Mouse (Mus musculus) adipose tissue, adult 10 weeks (tissue): ENCODE measurements around the gene Gstt3. TPM values are rescaled to one million over a fixed set of nuclear protein-coding genes. Genes with fewer than 3 reads are reported as not detected.

Experiments used
- polyA plus RNA-seq: library from polyadenylated mRNA; stranded (reverse); fragments of 350-450 nt; fragmentation: Illumina TruSeq; extraction: RNeasy Lipid Tissue Mini Kit (QIAGEN cat#74804); gene quantifications from one replicate; pipeline ENCODE4 v1.2.3, GENCODE M21; 2014; ENCODE audit warnings: low read depth, low replicate concordance

The Gstt3 gene
- polyA plus RNA-seq = 112 TPM

DNA sequence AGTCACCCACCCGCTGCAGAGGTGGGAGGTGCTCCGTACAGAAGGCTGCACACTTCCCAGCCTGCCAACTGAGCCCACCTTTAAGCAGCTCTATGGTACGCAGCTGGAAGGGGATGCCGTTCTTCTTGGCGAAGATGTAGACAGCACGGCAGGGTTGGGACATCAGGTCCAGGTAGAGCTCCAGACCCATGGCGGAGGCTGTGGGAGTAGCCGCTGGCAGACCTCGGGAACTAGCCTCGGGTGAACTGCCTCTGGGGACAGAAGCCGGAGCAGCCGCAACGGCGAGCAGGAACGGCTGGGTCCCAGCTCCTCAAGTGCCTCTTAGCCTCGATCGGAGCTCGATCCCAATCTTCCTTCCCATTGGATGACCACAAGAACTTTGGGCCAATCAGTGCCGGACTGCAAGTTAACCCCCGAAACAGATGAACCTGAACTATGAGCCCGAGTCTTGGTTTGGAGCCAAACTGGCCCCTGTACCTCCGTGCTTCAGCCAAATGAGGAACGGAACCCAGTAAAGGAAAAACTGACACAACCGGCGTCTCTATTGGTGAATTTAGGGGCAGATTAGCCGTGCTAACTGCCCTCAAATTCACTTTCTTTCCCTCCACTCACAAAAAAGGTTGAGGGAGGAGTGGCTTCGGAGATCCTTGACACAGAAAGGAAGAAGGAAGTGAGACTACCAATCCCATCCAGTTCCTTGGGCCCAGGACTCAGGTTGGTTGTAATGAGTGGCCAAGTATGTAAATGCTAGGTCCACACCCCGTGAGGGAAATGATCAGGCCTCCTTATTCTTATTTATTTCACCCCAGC, at the start of gene Gstt3, which contains the start of gene Gm20441:
Gstt3 (minus strand) TSS at position 646 of the 810 bp plus-strand sequence.
Gm20441 (minus strand) TSS at position 186 of the 810 bp plus-strand sequence.

DNA sequence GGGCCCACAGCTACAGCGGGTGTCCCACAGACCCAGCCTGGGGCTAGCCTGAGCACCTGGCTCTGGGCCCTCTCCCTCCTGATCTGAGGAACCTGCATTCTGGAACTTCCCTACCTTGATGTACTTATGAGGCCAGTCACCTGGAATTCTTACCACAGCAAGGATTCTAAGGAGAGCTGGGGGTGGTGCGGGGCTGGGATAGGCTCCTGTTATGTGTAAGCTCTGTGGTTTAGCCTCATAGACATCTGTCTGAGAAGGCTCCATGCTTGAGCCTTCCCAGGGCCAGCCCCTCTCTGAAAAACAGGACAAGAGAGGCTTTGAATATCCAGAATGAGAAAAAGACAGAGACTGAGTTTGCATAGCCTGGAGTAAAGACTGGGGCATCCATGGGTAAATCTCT, 41.2 kb upstream of the Gstt3 start, which contains the start of gene Gstt4:
Gstt4 (minus strand) TSS at position 101 of the 400 bp plus-strand sequence.

DNA sequence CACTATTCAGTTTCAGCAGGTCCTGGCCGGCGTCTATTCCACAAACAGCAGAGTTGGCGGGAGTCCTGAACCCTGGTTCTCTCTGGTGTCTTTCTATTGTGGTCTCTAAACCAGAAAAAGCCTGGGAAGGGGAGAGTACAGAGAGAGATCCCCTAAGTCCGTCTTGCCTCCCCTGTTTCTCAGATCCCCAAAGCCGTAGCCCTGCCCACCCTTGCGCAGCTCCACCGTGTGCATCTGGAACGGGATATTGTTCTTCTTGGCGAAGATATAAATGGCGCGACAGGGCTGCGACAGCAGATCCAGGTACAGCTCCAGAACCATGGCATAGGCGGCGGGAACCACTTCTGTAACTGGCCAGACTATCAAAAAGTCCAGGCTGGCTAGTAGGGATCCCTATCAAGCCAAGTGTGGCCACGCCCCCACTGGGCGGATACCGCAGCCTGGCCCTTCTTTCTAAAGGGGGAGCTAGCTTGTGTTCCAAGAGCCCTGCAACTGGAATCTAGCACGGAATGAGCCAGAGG, 17.0 kb upstream of the Gstt3 start, which contains the start of gene Gstt1:
Gstt1 (minus strand) TSS at position 409 of the 521 bp plus-strand sequence.

DNA sequence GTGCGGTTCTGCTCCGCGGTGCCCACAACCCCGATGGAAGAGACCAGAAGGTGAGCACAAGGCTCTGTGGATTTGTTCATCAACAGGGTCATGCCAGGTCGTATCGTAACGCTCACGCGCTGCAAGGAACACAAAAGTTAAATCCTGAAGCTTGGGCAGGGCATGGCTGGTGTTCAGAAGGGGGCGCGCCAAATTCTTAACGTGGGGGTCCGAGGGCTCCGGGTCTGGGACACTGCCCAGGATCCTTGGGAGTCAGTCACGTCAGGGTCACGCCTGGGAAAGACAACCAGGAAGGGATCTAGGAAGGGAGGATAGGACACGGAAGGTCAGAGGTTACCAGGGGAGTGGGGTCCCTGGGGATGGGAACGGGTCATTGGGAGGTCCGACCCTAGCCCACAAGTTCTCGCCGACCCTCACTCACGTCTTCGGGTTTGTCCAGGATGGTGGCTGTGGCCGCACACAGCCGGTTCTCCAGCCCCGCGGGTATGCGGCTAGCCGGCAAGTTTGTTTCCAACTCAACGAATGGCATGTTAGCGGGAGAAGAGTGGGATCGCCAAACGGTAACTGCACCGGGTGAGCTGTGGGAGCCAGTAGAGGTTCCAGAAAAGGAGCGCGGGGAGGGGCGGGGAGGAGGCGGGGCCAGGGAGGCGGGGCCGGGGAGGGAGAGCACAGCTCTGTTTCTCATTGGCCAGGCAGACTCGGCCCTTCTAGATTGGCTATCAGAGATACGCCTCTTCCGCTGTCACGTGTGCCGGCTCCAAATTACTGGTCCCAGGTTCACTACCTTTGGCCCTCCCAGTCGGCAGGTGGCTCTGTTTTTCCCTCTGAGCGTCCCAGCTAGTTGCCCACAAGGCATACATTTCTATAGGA, 8.2 kb downstream of the Gstt3 start, which contains the start of gene Ddt:
Ddt (minus strand) TSS at position 620 of the 870 bp plus-strand sequence.

DNA sequence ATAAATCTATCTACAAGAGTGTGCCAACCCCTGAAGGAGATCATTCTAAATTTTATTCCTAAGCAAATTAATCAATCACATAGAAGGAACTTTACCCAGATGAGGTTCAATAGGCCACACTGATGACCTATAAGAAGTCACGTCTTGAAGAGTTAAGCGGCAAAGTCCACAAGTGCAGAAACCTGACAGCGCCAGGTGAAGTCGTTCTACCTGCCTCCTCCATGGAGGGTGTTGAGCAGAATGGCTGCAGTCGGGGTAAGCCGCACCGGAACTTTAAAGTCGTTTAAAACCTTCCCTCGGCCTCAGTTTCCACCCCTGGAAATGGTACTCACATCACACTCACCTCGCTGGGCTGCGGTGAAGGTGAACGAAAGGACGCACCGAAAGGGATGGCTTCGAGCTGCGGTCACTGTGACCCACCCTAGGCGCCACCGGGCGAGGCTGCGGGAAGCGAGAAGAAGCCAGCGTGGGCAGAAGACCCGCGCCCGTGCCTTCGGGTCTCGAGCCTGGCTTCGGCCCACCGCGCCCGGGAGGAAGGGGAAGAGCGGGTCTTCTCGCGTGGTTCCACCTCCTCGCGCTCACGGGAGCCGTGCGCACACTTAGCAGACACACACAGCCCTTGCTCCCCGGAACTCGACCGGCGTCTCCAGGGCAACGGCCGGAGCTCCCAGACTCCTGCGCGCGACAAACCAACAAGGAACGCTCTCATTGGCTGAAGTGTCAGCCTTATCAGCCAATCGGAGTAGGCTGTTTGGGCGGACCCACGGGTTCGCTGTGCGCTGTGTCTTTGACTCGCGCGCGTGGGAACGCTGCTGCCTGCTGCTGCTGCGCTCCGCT, 17.3 kb downstream of the Gstt3 start, which contains the start of gene Cabin1:
Cabin1 (minus strand) TSS at position 660 of the 837 bp plus-strand sequence.

Other genes with a start within 250 kb of the Gstt3 start
- 19.3 TPM for gene Lrrc75b, start 221.1 kb downstream of the Gstt3 start, polyA plus RNA-seq
- gene Ggt1, start 219.8 kb downstream of the Gstt3 start, polyA plus RNA-seq = 177 TPM
- 12.0 TPM for gene Ggt5, start 192.1 kb downstream of the Gstt3 start, polyA plus RNA-seq
- gene Susd2, start 137.4 kb downstream of the Gstt3 start, polyA plus RNA-seq = 14.8 TPM
- gene Cabin1, start 17.1 kb downstream of the Gstt3 start, polyA plus RNA-seq = 23.1 TPM
- 109 TPM for gene Ddt, start 8.0 kb downstream of the Gstt3 start, polyA plus RNA-seq
- not detected for gene Gm20441, start 460 bp downstream of the Gstt3 start, polyA plus RNA-seq
- 99.2 TPM for gene Gstt1, start 17.2 kb upstream of the Gstt3 start, polyA plus RNA-seq
- 10.3 TPM for gene Gstt4, start 41.1 kb upstream of the Gstt3 start, polyA plus RNA-seq
- 66.6 TPM for gene Gstt2, start 56.0 kb upstream of the Gstt3 start, polyA plus RNA-seq
- 195 TPM for gene Mif, start 78.8 kb upstream of the Gstt3 start, polyA plus RNA-seq
- 86.2 TPM for gene Derl3, start 112.0 kb upstream of the Gstt3 start, polyA plus RNA-seq
- gene Smarcb1, start 140.2 kb upstream of the Gstt3 start, polyA plus RNA-seq = 52.3 TPM
- gene Chchd10, start 151.7 kb upstream of the Gstt3 start, polyA plus RNA-seq = 104 TPM
- gene Mmp11, start 155.1 kb upstream of the Gstt3 start, polyA plus RNA-seq = 9.3 TPM
- 3.2 TPM for gene Gm867, start 159.3 kb upstream of the Gstt3 start, polyA plus RNA-seq
- gene Vpreb3, start 161.6 kb upstream of the Gstt3 start, polyA plus RNA-seq = 0.93 TPM
- gene Gm5134, start 173.1 kb upstream of the Gstt3 start, polyA plus RNA-seq = 0.34 TPM